Mouse (Mus musculus) urinary bladder, adult 18-20 months (tissue): ENCODE measurements around the gene Zfp768.
"Not testable (repeated sequence)": the region's sequence is repeated elsewhere in the genome, so short reads cannot be mapped to it uniquely, and the experiment has no call there.

Experiments
- DNase-seq, 2 experiments: peaks; one replicate each; pipeline ENCODE4 v3.0.0; 2022; ENCODE audit warnings: low spot score in 2 of 2, mixed read lengths in 2 of 2

Zfp768 gene

GRCm38 (mm10) chr7:127357871-127358270 is 12.5 kb upstream of the Zfp768 start:
- no peak for DNase-seq

- no peak for DNase-seq
Measured at GRCm38 (mm10) chr7:127355796-127356195, 10.4 kb upstream of the Zfp768 start.

- DNase-seq: no peak
Measured at GRCm38 (mm10) chr7:127351230-127352004, 6.0 kb upstream of the Zfp768 start.

GRCm38 (mm10) chr7:127346676-127347075 is 1.3 kb upstream of the Zfp768 start:
- DNase-seq: peak; percentile 41 to 53

GRCm38 (mm10) chr7:127345092-127345491 is 297 bp downstream of the Zfp768 start:
- DNase-seq: peak in 1 of 2 experiments; percentile 42

- DNase-seq: no peak
Measured at GRCm38 (mm10) chr7:127344371-127344770, 1.0 kb downstream of the Zfp768 start.

GRCm38 (mm10) chr7:127343351-127344019 is 1.9 kb downstream of the Zfp768 start:
- no peak for DNase-seq

GRCm38 (mm10) chr7:127342888-127343287 is 2.5 kb downstream of the Zfp768 start:
- DNase-seq: no peak

- no peak for DNase-seq
Measured at GRCm38 (mm10) chr7:127342332-127342731, 3.1 kb downstream of the Zfp768 start.

- DNase-seq: not testable (repeated sequence)
Measured at GRCm38 (mm10) chr7:127341861-127342260, 3.5 kb downstream of the Zfp768 start.

GRCm38 (mm10) chr7:127341356-127341755 is 4.0 kb downstream of the Zfp768 start:
- no peak for DNase-seq

- DNase-seq: no peak
Measured at GRCm38 (mm10) chr7:127337636-127338035, 7.8 kb downstream of the Zfp768 start.

GRCm38 (mm10) chr7:127335604-127336003 is 9.8 kb downstream of the Zfp768 start:
- DNase-seq: no peak

GRCm38 (mm10) chr7:127333240-127333639 is 12.1 kb downstream of the Zfp768 start:
- DNase-seq: no peak

GRCm38 (mm10) chr7:127326685-127327084 is 18.7 kb downstream of the Zfp768 start:
- DNase-seq: no peak

GRCm38 (mm10) chr7:127325550-127325949 is 19.8 kb downstream of the Zfp768 start:
- DNase-seq: no peak

GRCm38 (mm10) chr7:127324944-127325343 is 20.4 kb downstream of the Zfp768 start:
- DNase-seq: no peak

GRCm38 (mm10) chr7:127322085-127322484 is 23.3 kb downstream of the Zfp768 start:
- DNase-seq: no peak

- no peak for DNase-seq
Measured at GRCm38 (mm10) chr7:127321106-127321505, 24.3 kb downstream of the Zfp768 start.

GRCm38 (mm10) chr7:127313912-127314311 is 31.5 kb downstream of the Zfp768 start:
- DNase-seq: no peak

- no peak for DNase-seq
Measured at GRCm38 (mm10) chr7:127309951-127310350, 35.4 kb downstream of the Zfp768 start.

- DNase-seq: peak in 1 of 2 experiments; percentile 3
Measured at GRCm38 (mm10) chr7:127308887-127309286, 36.5 kb downstream of the Zfp768 start.

- DNase-seq: no peak
Measured at GRCm38 (mm10) chr7:127308431-127308830, 37.0 kb downstream of the Zfp768 start.
